Mouse (Mus musculus): ENCODE measurements around the gene Slc22a3.

- TF ChIP-seq HCFC1 (IDR thresholded peaks at IDR 0.05; ENCODE audit: low read depth, low read length) = no peak
- no peak for TF ChIP-seq ZNF384 (IDR thresholded peaks at IDR 0.05; ENCODE audit: low read depth, low read length)
- no peak for TF ChIP-seq ETS1 (conservative IDR thresholded peaks at IDR 0.05; ENCODE audit: low read depth, low read length)
- no peak for TF ChIP-seq POLR2A (IDR thresholded peaks at IDR 0.05; ENCODE audit: low read depth, low read length)
- TF ChIP-seq CTCF (conservative IDR thresholded peaks at IDR 0.05 in 1 of 2, IDR thresholded peaks at IDR 0.05 in 1 of 2; ENCODE audit: low read depth in 2 of 2, low read length in 2 of 2) = no peak
- TF ChIP-seq USF2 (conservative IDR thresholded peaks at IDR 0.05; ENCODE audit: low read depth, low read length) = no peak
These were observed 11.9 kb downstream of the Slc22a3 start for GRCm38 (mm10) chr17:12495558-12495957.
